ENCODE assay signal across 8 mouse cellular contexts in genomic region chr14:73374315-73374890, GRCm38 (mm10). TPM values are rescaled to one million over a fixed set of nuclear protein-coding genes. Genes with fewer than 3 reads are reported as not detected.
A peak's percentile ranks its signal among the peaks of the same experiment; 100 is the strongest.
DNase-seq lines count a peak whose midpoint lies in the region; ATAC-seq lines count a peak whose summit lies in the region.

No protein-coding gene starts in this region.

- 70% methylated on average over 11 of the region's 11 CpGs for WGBS in hindbrain, embryonic 13.5 days
- 75% methylated on average over 11 of the region's 11 CpGs for WGBS in hindbrain, embryonic 11.5 days
- 29% methylated on average over 11 of the region's 11 CpGs for WGBS in kidney, embryonic 14.5 days
- WGBS in forebrain, embryonic 16.5 days = 76% methylated on average over 11 of the region's 11 CpGs
- WGBS in midbrain, embryonic 13.5 days = 76% methylated on average over 11 of the region's 11 CpGs

- no peak for DNase-seq in hindbrain, embryonic 11.5 days (ENCODE audit: low spot score)
- DNase-seq in ovary, postnatal 14 days (ENCODE audit: low spot score) = no peak

- H3K9me3 ChIP-seq in hindbrain, embryonic 13.5 days = no peaks in the 10 kb centered on the region
- no peaks in the 10 kb centered on the region for H3K9me3 ChIP-seq in hindbrain, embryonic 11.5 days (ENCODE audit: control insufficient read depth, low read length)
- H3K9me3 ChIP-seq in kidney, embryonic 14.5 days (ENCODE audit: control insufficient read depth, low read length) = no peaks in the 10 kb centered on the region
- H3K9me3 ChIP-seq in forebrain, embryonic 16.5 days (ENCODE audit: control insufficient read depth, low read length) = no peaks in the 10 kb centered on the region
- H3K9me3 ChIP-seq in midbrain, embryonic 13.5 days = no peaks in the 10 kb centered on the region

- ATAC-seq in hindbrain, embryonic 13.5 days (ENCODE audit: low FRiP score) = no peak
- no peak for ATAC-seq in hindbrain, embryonic 11.5 days (ENCODE audit: low FRiP score)
- ATAC-seq in kidney, embryonic 14.5 days (ENCODE audit: low FRiP score, low TSS enrichment) = no peak
- ATAC-seq in megakaryocyte, adult 5-6 weeks (ENCODE audit: poor library complexity, severe bottlenecking) = 0 out of 2 replicates have a peak, but pooled peaks have one; percentile 17
- no peak for ATAC-seq in forebrain, embryonic 16.5 days
- ATAC-seq in midbrain, embryonic 13.5 days = no peak

- no peaks in the 10 kb centered on the region for H3K27me3 ChIP-seq in hindbrain, embryonic 13.5 days
- no peaks in the 10 kb centered on the region for H3K27me3 ChIP-seq in hindbrain, embryonic 11.5 days (ENCODE audit: control insufficient read depth, insufficient read depth, low read length)
- no peaks in the 10 kb centered on the region for H3K27me3 ChIP-seq in kidney, embryonic 14.5 days (ENCODE audit: control insufficient read depth, insufficient read depth, low read length)
- H3K27me3 ChIP-seq in forebrain, embryonic 16.5 days (replicated peaks; ENCODE audit: control insufficient read depth, insufficient read depth, low read length) = no peaks in the 10 kb centered on the region
- no peaks in the 10 kb centered on the region for H3K27me3 ChIP-seq in midbrain, embryonic 13.5 days

- H3K36me3 ChIP-seq in hindbrain, embryonic 13.5 days = peaks cover 23% of the 10 kb centered on the region
- no peaks in the 10 kb centered on the region for H3K36me3 ChIP-seq in hindbrain, embryonic 11.5 days (ENCODE audit: control insufficient read depth, insufficient read depth, low read length)
- peaks cover 24% of the 10 kb centered on the region for H3K36me3 ChIP-seq in kidney, embryonic 14.5 days (ENCODE audit: control insufficient read depth, insufficient read depth, low read length)
- peaks cover 1% of the 10 kb centered on the region for H3K36me3 ChIP-seq in forebrain, embryonic 16.5 days (ENCODE audit: control insufficient read depth, insufficient read depth)
- H3K36me3 ChIP-seq in midbrain, embryonic 13.5 days = peaks cover 10% of the 10 kb centered on the region; the same call in 1 of the 2 replicates

- no peak overlapping the region for H3K4me2 ChIP-seq in hindbrain, embryonic 13.5 days
- no peak overlapping the region for H3K4me2 ChIP-seq in hindbrain, embryonic 11.5 days (replicated peaks; ENCODE audit: low read depth, low read length)
- H3K4me2 ChIP-seq in kidney, embryonic 14.5 days (replicated peaks; ENCODE audit: low read depth, low read length) = no peak overlapping the region; the same call in 1 of the 2 replicates
- no peak overlapping the region for H3K4me2 ChIP-seq in forebrain, embryonic 16.5 days (ENCODE audit: low read length)
- H3K4me2 ChIP-seq in midbrain, embryonic 13.5 days (replicated peaks) = no peak overlapping the region

- H3K27ac ChIP-seq in hindbrain, embryonic 13.5 days = 0 out of 2 replicates have a peak overlapping the region, but pooled peaks have one; percentile 24
- H3K27ac ChIP-seq in hindbrain, embryonic 11.5 days (ENCODE audit: low read depth, low read length) = no peak overlapping the region
- peak overlapping the region; percentile 44 for H3K27ac ChIP-seq in brown adipose tissue, adult 24 weeks (replicated peaks; ENCODE audit: low read depth, low read length)
- peak overlapping the region; percentile 27; the same call in 1 of the 2 replicates for H3K27ac ChIP-seq in kidney, embryonic 14.5 days (ENCODE audit: low read depth, low read length)
- H3K27ac ChIP-seq in forebrain, embryonic 16.5 days (ENCODE audit: low read length) = no peak overlapping the region
- no peak overlapping the region for H3K27ac ChIP-seq in midbrain, embryonic 13.5 days

- H3K4me1 ChIP-seq in hindbrain, embryonic 13.5 days (replicated peaks) = peaks cover 17% of the 10 kb centered on the region
- no peaks in the 10 kb centered on the region for H3K4me1 ChIP-seq in hindbrain, embryonic 11.5 days (replicated peaks; ENCODE audit: control insufficient read depth, insufficient read depth, low read length)
- H3K4me1 ChIP-seq in brown adipose tissue, adult 24 weeks (ENCODE audit: control insufficient read depth, insufficient read depth, insufficient read length, low read length) = peaks cover 36% of the 10 kb centered on the region
- peaks cover 32% of the 10 kb centered on the region for H3K4me1 ChIP-seq in kidney, embryonic 14.5 days (ENCODE audit: control insufficient read depth, insufficient read depth, low read length)
- no peaks in the 10 kb centered on the region for H3K4me1 ChIP-seq in forebrain, embryonic 16.5 days (replicated peaks; ENCODE audit: control insufficient read depth, insufficient read depth, low read length)
- peaks cover 17% of the 10 kb centered on the region; the same call in 1 of the 2 replicates for H3K4me1 ChIP-seq in midbrain, embryonic 13.5 days (replicated peaks)

- H3K4me3 ChIP-seq in hindbrain, embryonic 13.5 days = no peak overlapping the region
- no peak overlapping the region for H3K4me3 ChIP-seq in hindbrain, embryonic 11.5 days (ENCODE audit: low read depth, low read length)
- peak overlapping the region; percentile 13; the same call in 1 of the 2 replicates for H3K4me3 ChIP-seq in brown adipose tissue, adult 24 weeks (ENCODE audit: insufficient read depth, low read depth, low read length)
- no peak overlapping the region for H3K4me3 ChIP-seq in kidney, embryonic 14.5 days (ENCODE audit: low read length)
- no peak overlapping the region for H3K4me3 ChIP-seq in forebrain, embryonic 16.5 days (replicated peaks; ENCODE audit: low read length)
- no peak overlapping the region for H3K4me3 ChIP-seq in midbrain, embryonic 13.5 days (replicated peaks)

- H3K9ac ChIP-seq in hindbrain, embryonic 13.5 days = no peak overlapping the region
- no peak overlapping the region for H3K9ac ChIP-seq in hindbrain, embryonic 11.5 days (ENCODE audit: low read depth, low read length)
- H3K9ac ChIP-seq in kidney, embryonic 14.5 days (ENCODE audit: low read depth, low read length) = peak overlapping the region; percentile 28; the same call in 1 of the 2 replicates
- no peak overlapping the region for H3K9ac ChIP-seq in forebrain, embryonic 16.5 days (replicated peaks; ENCODE audit: low read depth, low read length)
- no peak overlapping the region for H3K9ac ChIP-seq in midbrain, embryonic 13.5 days (replicated peaks)

RNA-seq across cellular contexts. Expression of gene Itm2b, which starts 10.7 kb away (rescaled TPM):
- polyA plus RNA-seq in hindbrain, embryonic 13.5 days (2015; fragmentation: Nextera tagmentation; extraction: Ambion mirVana) = 592 and 627 TPM in 2 replicates
- 379 and 387 TPM in 2 replicates for polyA plus RNA-seq in hindbrain, embryonic 11.5 days (2014; fragmentation: Nextera tagmentation; extraction: Ambion mirVana)
- polyA plus RNA-seq in brown adipose tissue, adult 24 weeks (2012; ENCODE audit: insufficient read depth, insufficient read length, missing spikeins) = 1,115 and 1,308 TPM in 2 replicates
- polyA plus RNA-seq in kidney, embryonic 14.5 days (2014; fragmentation: Nextera tagmentation; extraction: Ambion mirVana) = 796 and 844 TPM in 2 replicates
- 2,082 and 2,200 TPM in 2 replicates for total RNA-seq in megakaryocyte, adult 5-6 weeks (2015)
- total RNA-seq in megakaryocyte, adult 5-6 weeks (2017) = 1,839 and 1,925 TPM in 2 replicates
- polyA plus RNA-seq in forebrain, embryonic 16.5 days (2015; fragmentation: Nextera tagmentation; extraction: Ambion mirVana) = 630 and 738 TPM in 2 replicates
- polyA plus RNA-seq in midbrain, embryonic 13.5 days (2015; fragmentation: Nextera tagmentation; extraction: Ambion mirVana) = 442 and 449 TPM in 2 replicates

RNA-seq across cellular contexts. Expression of gene Rb1, which starts 48.8 kb away (rescaled TPM):
- 21.8 and 22.4 TPM in 2 replicates for polyA plus RNA-seq in hindbrain, embryonic 13.5 days (2015; fragmentation: Nextera tagmentation; extraction: Ambion mirVana)
- 37.8 and 43.0 TPM in 2 replicates for polyA plus RNA-seq in hindbrain, embryonic 11.5 days (2014; fragmentation: Nextera tagmentation; extraction: Ambion mirVana)
- 36.6 and 41.5 TPM in 2 replicates for polyA plus RNA-seq in brown adipose tissue, adult 24 weeks (2012; ENCODE audit: insufficient read depth, insufficient read length, missing spikeins)
- polyA plus RNA-seq in kidney, embryonic 14.5 days (2014; fragmentation: Nextera tagmentation; extraction: Ambion mirVana) = 29.9 and 32.7 TPM in 2 replicates
- total RNA-seq in megakaryocyte, adult 5-6 weeks (2015) = 108 and 126 TPM in 2 replicates
- 43.9 and 56.8 TPM in 2 replicates for total RNA-seq in megakaryocyte, adult 5-6 weeks (2017)
- polyA plus RNA-seq in forebrain, embryonic 16.5 days (2015; fragmentation: Nextera tagmentation; extraction: Ambion mirVana) = 15.8 and 22.7 TPM in 2 replicates
- polyA plus RNA-seq in midbrain, embryonic 13.5 days (2015; fragmentation: Nextera tagmentation; extraction: Ambion mirVana) = 21.2 and 22.3 TPM in 2 replicates

Comparison
In these comparisons a context has a peak if more than half of its experiments do, and no peak if none do; other contexts are left out.
1. H3K27ac ChIP-seq: peak in hindbrain, embryonic 13.5 days (single experiment), brown adipose tissue, adult 24 weeks (single experiment) and kidney, embryonic 14.5 days (single experiment); none in hindbrain, embryonic 11.5 days (single experiment), forebrain, embryonic 16.5 days (single experiment) and midbrain, embryonic 13.5 days (single experiment).